Mouse (Mus musculus) C2C12 (cell line): ENCODE measurements around the gene Adamts10.

ENCODE experiments used
- CEBPB ChIP-seq: IDR thresholded peaks from one replicate; pipeline ENCODE4 v1.6.1; 2011; ENCODE audit warnings: low read depth, mild to moderate bottlenecking, control low read depth, moderate library complexity
- CTCF ChIP-seq: IDR thresholded peaks from one replicate; pipeline ENCODE4 v1.5.1; 2011; ENCODE audit not compliant: control insufficient read depth, insufficient read depth, insufficient read length
- FOSL1 ChIP-seq: IDR thresholded peaks from one replicate; pipeline ENCODE4 v1.8.0; 2011; ENCODE audit warnings: mild to moderate bottlenecking, low read length; ENCODE audit not compliant: poor library complexity, insufficient read depth, severe bottlenecking
- MAX ChIP-seq: IDR thresholded peaks from one replicate; pipeline ENCODE4 v1.6.1; 2011; ENCODE audit warnings: mild to moderate bottlenecking, control low read depth

GRCm38 (mm10) chr17:33584061-33584460 lies 60.1 kb downstream of the Adamts10 start:
- no peak for TF ChIP-seq CTCF
- no peak for TF ChIP-seq CEBPB
- no peak for TF ChIP-seq FOSL1
- no peak for TF ChIP-seq MAX
